Mouse (Mus musculus) heart, adult 11 months (tissue): ENCODE measurements around the gene Cwf19l2.
"Not testable (repeated sequence)": the region's sequence is repeated elsewhere in the genome, so short reads cannot be mapped to it uniquely, and the experiment has no call there.

ENCODE experiments used
- DNase-seq: peaks from one replicate; pipeline ENCODE4 v3.0.0; 2022

The Cwf19l2 gene

GRCm38 (mm10) chr9:3403251-3404208, at the start of gene Cwf19l2:
Cwf19l2 (plus strand) TSS chr9:3403592.
- peak; percentile 98 for DNase-seq

- not testable (repeated sequence) for DNase-seq
Observed at GRCm38 (mm10) chr9:3376323-3376722, 27.1 kb upstream of the Cwf19l2 start.

- peak; percentile 61 for DNase-seq
Observed at GRCm38 (mm10) chr9:3404372-3404771, 980 bp downstream of the Cwf19l2 start.

- not testable (repeated sequence) for DNase-seq
Observed at GRCm38 (mm10) chr9:3439555-3440300, 36.3 kb downstream of the Cwf19l2 start.

- DNase-seq: no peak
Observed at GRCm38 (mm10) chr9:3471897-3472296, 68.5 kb downstream of the Cwf19l2 start.

GRCm38 (mm10) chr9:3518645-3519044, 115.3 kb downstream of the Cwf19l2 start:
- no peak for DNase-seq

GRCm38 (mm10) chr9:3519178-3519577, 115.8 kb downstream of the Cwf19l2 start:
- no peak for DNase-seq

- DNase-seq: no peak
Observed at GRCm38 (mm10) chr9:3521031-3521430, 117.6 kb downstream of the Cwf19l2 start.
